Mouse (Mus musculus) neural tube, embryonic 12.5 days (tissue): Measurements from ENCODE around the gene Epb42. TPM values are rescaled to one million over a fixed set of nuclear protein-coding genes. Genes with fewer than 3 reads are reported as not detected.

Experiments
- ATAC-seq: fragments of 200-750 bp; cut with Nextera tagmentation; 2 replicates; pipeline ENCODE4 v1.8.0; 2017; ENCODE audit warnings: low read depth, mild to moderate bottlenecking, moderate TSS enrichment, moderate library complexity; ENCODE audit not compliant: low FRiP score
- H3K27ac ChIP-seq: fragments of 300-500 bp; sonication (generic); 2 replicates; pipeline ENCODE4 v1.5.1; 2016
- H3K27me3 ChIP-seq: fragments of 300-500 bp; sonication (generic); replicated peaks from 2 replicates; pipeline ENCODE4 v1.6.1; 2016; ENCODE audit warnings: mild to moderate bottlenecking
- H3K36me3 ChIP-seq: fragments of 300-500 bp; sonication (generic); 2 replicates; pipeline ENCODE4 v1.6.1; 2016; ENCODE audit warnings: mild to moderate bottlenecking
- H3K4me1 ChIP-seq: fragments of 300-500 bp; sonication (generic); 2 replicates; pipeline ENCODE4 v1.6.1; 2016
- H3K4me2 ChIP-seq: fragments of 300-500 bp; sonication (generic); replicated peaks from 2 replicates; pipeline ENCODE4 v1.6.1; 2016; ENCODE audit warnings: mild to moderate bottlenecking
- H3K4me3 ChIP-seq: fragments of 300-500 bp; sonication (generic); 2 replicates; pipeline ENCODE4 v1.5.1; 2016
- H3K9ac ChIP-seq: fragments of 300-500 bp; sonication (generic); 2 replicates; pipeline ENCODE4 v1.6.1; 2016; ENCODE audit warnings: mild to moderate bottlenecking
- H3K9me3 ChIP-seq: fragments of 300-500 bp; sonication (generic); 2 replicates; pipeline ENCODE4 v1.6.1; 2016; ENCODE audit warnings: mild to moderate bottlenecking
- WGBS: fragments of 180-500 bp; shearing (Covaris S2); methylation state at CpG from one replicate; pipeline ENCODE4 v1.1.7; 2016; 5-methylcytosine and 5-hydroxymethylcytosine counted together
- polyA plus RNA-seq: library from polyadenylated mRNA; unstranded; fragments of >200 nt; fragmentation: Nextera tagmentation; extraction: Ambion mirVana; gene quantifications from 2 replicates; pipeline ENCODE4 v1.2.1, GENCODE M21; 2016

The Epb42 gene
- 3.1 and 3.5 TPM in 2 replicates for polyA plus RNA-seq

GRCm38 (mm10) chr2:121036733-121037341 lies at the start of gene Epb42:
Epb42 (minus strand) TSS chr2:121037072.
- Histone ChIP-seq H3K9me3 (no peaks in the 10 kb centered on the region), H3K27ac (no peak within 1 kb of the TSS), H3K27me3 (no peaks in the 10 kb centered on the region), H3K36me3 (no peaks in the 10 kb centered on the region), H3K9ac (no peak within 1 kb of the TSS), H3K4me3 (no peak within 1 kb of the TSS), H3K4me2 (no peak within 1 kb of the TSS), H3K4me1 (no peaks in the 10 kb centered on the region)
- ATAC-seq: no peak
- WGBS: 73% methylated on average over 5 of the region's 5 CpGs

DNA sequence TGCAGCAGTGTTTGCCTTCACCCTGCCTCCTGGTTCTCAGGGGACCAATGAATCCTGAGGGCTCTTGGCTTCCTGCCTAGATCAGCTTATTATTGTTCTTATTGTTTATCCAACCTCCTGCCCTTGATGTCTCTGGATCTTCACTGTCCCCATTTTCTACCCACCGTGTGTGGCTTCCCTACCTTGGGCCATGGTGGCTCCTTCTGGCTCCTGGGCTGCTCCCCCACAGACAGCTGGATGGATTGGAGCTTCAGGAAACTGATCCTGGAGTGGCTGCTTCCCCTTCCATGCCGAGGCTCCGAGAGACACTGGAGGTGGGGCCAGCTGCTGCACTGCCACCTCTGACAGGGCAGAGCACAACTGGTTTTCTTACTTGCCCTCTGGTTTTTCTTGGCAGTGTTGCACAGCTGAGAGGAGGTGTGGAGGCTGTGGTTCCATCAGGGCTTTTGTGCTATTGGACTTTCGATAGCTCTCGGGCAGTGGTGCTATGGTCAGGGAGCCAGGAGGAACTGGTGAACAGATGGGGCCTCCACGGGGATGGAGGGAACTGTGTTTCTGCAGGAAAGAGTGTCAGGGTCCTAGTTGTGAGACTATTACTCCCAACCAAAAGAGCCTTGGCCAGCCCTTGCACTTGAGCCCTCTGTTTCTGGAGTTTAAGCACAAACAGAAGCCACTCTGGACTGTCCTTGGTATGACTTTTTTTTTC lies 48.8 kb upstream of the Epb42 start, which contains the start of gene Tgm5:
Tgm5 (minus strand) TSS at position 362 of the 706 bp plus-strand sequence.
- Histone ChIP-seq H3K9me3 (no peaks in the 10 kb centered on the region), H3K4me1 (no peaks in the 10 kb centered on the region), H3K27me3 (no peaks in the 10 kb centered on the region), H3K4me2 (no peak within 1 kb of the TSS), H3K9ac (no peak within 1 kb of the TSS), H3K4me3 (no peak within 1 kb of the TSS), H3K27ac (no peak within 1 kb of the TSS), H3K36me3 (no peaks in the 10 kb centered on the region)
- no peak for ATAC-seq
- 58% methylated on average over 6 of the region's 6 CpGs for WGBS

DNA sequence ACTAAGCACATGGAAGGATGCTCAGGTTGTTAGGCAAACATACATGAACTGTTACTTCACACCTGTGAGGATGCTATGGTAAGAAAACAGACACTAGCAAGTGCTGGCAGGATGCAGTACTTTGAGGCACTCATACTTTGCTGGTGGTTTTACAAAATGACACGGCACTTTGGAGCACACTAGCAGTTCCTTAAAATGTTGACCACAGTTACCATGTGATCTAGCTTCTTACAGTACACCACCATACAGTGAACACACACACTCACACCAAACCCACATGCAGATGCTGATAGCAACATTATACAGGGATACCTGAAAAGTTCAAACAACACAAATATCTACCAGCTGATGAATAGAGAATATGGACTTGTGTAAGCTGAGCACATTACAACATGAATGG lies 45.8 kb upstream of the Epb42 start:
- H3K4me2 ChIP-seq: no peak overlapping the region
- H3K9ac ChIP-seq: no peak overlapping the region
- no peaks in the 10 kb centered on the region for H3K36me3 ChIP-seq
- no peaks in the 10 kb centered on the region for H3K9me3 ChIP-seq
- 83% methylated on average over 1 of the region's 1 CpGs for WGBS
- no peak overlapping the region for H3K27ac ChIP-seq
- no peak for ATAC-seq
- no peaks in the 10 kb centered on the region for H3K4me1 ChIP-seq
- no peak overlapping the region for H3K4me3 ChIP-seq
- H3K27me3 ChIP-seq: no peaks in the 10 kb centered on the region

- no peak overlapping the region for H3K4me2 ChIP-seq
- H3K27me3 ChIP-seq: no peaks in the 10 kb centered on the region
- H3K9ac ChIP-seq: no peak overlapping the region
- no peaks in the 10 kb centered on the region for H3K4me1 ChIP-seq
- 82% methylated on average over 7 of the region's 7 CpGs for WGBS
- H3K27ac ChIP-seq: no peak overlapping the region
- H3K9me3 ChIP-seq: no peaks in the 10 kb centered on the region
- no peak overlapping the region for H3K4me3 ChIP-seq
- ATAC-seq: no peak
- no peaks in the 10 kb centered on the region for H3K36me3 ChIP-seq
These were observed 37.9 kb upstream of the Epb42 start for GRCm38 (mm10) chr2:121074747-121075146.

DNA sequence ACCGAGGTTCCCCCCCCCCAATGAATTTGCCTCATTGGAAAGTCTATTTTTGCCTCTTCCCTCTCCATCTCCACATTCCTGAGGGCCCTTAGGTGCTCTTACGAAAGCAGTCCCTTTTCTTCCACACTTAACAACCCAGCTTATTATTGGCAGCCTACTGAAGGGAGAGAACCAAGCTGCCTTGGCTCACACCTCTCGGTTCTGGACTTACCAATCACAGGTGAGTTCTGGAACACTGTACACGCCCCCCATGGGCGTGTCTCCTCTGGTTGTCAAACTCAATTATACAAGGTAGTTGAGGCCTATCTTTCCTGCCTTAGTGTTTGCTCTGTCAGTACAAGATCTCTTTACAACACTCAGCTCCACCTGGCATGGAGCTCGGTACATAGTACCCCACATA lies 35.0 kb upstream of the Epb42 start:
- H3K36me3 ChIP-seq: no peaks in the 10 kb centered on the region
- no peak overlapping the region for H3K27ac ChIP-seq
- no peaks in the 10 kb centered on the region for H3K27me3 ChIP-seq
- H3K9me3 ChIP-seq: no peaks in the 10 kb centered on the region
- H3K4me2 ChIP-seq: no peak overlapping the region
- WGBS: 81% methylated on average over 6 of the region's 6 CpGs
- no peak overlapping the region for H3K4me3 ChIP-seq
- no peaks in the 10 kb centered on the region for H3K4me1 ChIP-seq
- ATAC-seq: no peak
- H3K9ac ChIP-seq: no peak overlapping the region

GRCm38 (mm10) chr2:121069506-121069905 lies 32.6 kb upstream of the Epb42 start:
- Histone ChIP-seq H3K9ac (no peak overlapping the region), H3K4me2 (no peak overlapping the region), H3K4me3 (no peak overlapping the region), H3K4me1 (no peaks in the 10 kb centered on the region), H3K27ac (no peak overlapping the region), H3K36me3 (no peaks in the 10 kb centered on the region), H3K27me3 (no peaks in the 10 kb centered on the region), H3K9me3 (no peaks in the 10 kb centered on the region)
- WGBS: 65% methylated on average over 6 of the region's 6 CpGs
- no peak for ATAC-seq

DNA sequence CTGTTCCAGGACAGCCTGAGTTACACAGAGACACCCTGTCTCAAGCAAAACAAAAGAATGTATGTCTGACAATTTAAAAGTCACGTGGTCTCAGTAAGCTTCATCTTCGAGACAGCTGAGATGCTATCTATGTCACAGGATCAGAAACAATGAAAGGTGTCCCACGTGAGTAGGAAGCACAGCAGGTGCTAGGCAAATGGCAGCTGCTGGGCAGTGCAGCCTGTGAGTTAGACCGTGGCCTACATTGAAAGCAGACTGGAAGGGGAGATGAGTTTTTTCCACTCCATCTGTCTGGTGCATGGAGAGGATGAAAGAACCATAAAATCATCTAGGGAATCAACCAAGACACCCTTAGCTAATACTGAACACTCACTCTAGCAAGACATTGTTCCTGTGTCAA lies 30.2 kb upstream of the Epb42 start:
- WGBS: 61% methylated on average over 4 of the region's 4 CpGs
- H3K4me3 ChIP-seq: no peak overlapping the region
- no peak for ATAC-seq
- H3K36me3 ChIP-seq: no peaks in the 10 kb centered on the region
- H3K9me3 ChIP-seq: no peaks in the 10 kb centered on the region
- H3K27me3 ChIP-seq: no peaks in the 10 kb centered on the region
- no peaks in the 10 kb centered on the region for H3K4me1 ChIP-seq
- H3K27ac ChIP-seq: no peak overlapping the region
- H3K9ac ChIP-seq: no peak overlapping the region
- no peak overlapping the region for H3K4me2 ChIP-seq

GRCm38 (mm10) chr2:121061315-121061714 lies 24.4 kb upstream of the Epb42 start:
- no peak overlapping the region for H3K4me3 ChIP-seq
- H3K4me2 ChIP-seq: no peak overlapping the region
- WGBS: 64% methylated on average over 2 of the region's 2 CpGs
- H3K27ac ChIP-seq: no peak overlapping the region
- no peak overlapping the region for H3K9ac ChIP-seq
- no peaks in the 10 kb centered on the region for H3K9me3 ChIP-seq
- ATAC-seq: no peak
- H3K27me3 ChIP-seq: no peaks in the 10 kb centered on the region
- no peaks in the 10 kb centered on the region for H3K4me1 ChIP-seq
- H3K36me3 ChIP-seq: no peaks in the 10 kb centered on the region

GRCm38 (mm10) chr2:121057997-121058396 lies 21.1 kb upstream of the Epb42 start:
- Histone ChIP-seq H3K9me3 (no peaks in the 10 kb centered on the region), H3K4me2 (no peak overlapping the region), H3K4me1 (no peaks in the 10 kb centered on the region), H3K27me3 (no peaks in the 10 kb centered on the region), H3K4me3 (no peak overlapping the region), H3K9ac (no peak overlapping the region), H3K27ac (no peak overlapping the region), H3K36me3 (no peaks in the 10 kb centered on the region)
- WGBS: 76% methylated on average over 6 of the region's 6 CpGs
- ATAC-seq: no peak

DNA sequence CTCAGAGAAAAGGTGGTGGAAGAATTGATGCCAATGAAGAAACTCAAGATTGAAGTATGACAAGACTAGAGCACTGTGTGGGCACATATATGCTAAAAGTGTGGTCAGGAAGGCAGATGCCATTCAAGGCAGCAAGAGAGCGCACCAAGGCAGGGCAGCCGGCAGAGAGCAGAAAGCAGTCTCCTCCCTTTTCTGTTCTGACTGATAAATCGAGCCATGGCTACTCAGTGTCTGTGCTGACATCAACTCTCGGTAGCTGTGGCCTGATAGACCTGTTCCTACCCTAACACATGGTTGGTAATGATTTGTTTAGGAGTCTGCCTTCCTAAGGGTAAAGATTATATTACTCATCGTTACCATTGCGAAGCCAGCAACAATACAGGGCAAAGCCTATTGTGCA lies 19.0 kb upstream of the Epb42 start:
- H3K4me3 ChIP-seq: no peak overlapping the region
- H3K36me3 ChIP-seq: no peaks in the 10 kb centered on the region
- WGBS: 89% methylated on average over 6 of the region's 6 CpGs
- no peak overlapping the region for H3K27ac ChIP-seq
- H3K9me3 ChIP-seq: no peaks in the 10 kb centered on the region
- no peaks in the 10 kb centered on the region for H3K4me1 ChIP-seq
- no peak overlapping the region for H3K4me2 ChIP-seq
- H3K27me3 ChIP-seq: no peaks in the 10 kb centered on the region
- no peak overlapping the region for H3K9ac ChIP-seq
- ATAC-seq: no peak

DNA sequence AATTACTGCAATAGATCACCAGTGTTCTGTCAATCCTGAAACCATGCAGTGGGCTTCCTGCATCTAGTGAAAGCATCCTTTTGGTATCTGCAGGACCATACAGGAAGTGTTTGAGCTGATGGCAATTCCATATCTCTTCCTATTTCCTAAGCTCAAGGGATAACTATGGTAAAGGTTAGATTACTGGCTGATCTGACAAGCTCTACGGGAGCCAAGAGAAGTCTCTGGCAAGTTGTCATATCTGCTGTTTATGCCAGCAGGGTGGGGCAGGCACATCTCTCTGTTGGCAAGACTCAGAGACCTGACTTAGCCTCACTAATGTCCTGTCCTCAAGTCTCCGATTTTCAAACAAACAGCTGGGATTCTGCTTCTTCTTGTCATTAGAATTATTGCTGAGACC lies 17.2 kb upstream of the Epb42 start:
- no peak overlapping the region for H3K4me3 ChIP-seq
- ATAC-seq: no peak
- no peaks in the 10 kb centered on the region for H3K9me3 ChIP-seq
- no peak overlapping the region for H3K27ac ChIP-seq
- H3K27me3 ChIP-seq: no peaks in the 10 kb centered on the region
- H3K4me1 ChIP-seq: no peaks in the 10 kb centered on the region
- H3K4me2 ChIP-seq: no peak overlapping the region
- 86% methylated on average over 2 of the region's 2 CpGs for WGBS
- H3K9ac ChIP-seq: no peak overlapping the region
- H3K36me3 ChIP-seq: no peaks in the 10 kb centered on the region

DNA sequence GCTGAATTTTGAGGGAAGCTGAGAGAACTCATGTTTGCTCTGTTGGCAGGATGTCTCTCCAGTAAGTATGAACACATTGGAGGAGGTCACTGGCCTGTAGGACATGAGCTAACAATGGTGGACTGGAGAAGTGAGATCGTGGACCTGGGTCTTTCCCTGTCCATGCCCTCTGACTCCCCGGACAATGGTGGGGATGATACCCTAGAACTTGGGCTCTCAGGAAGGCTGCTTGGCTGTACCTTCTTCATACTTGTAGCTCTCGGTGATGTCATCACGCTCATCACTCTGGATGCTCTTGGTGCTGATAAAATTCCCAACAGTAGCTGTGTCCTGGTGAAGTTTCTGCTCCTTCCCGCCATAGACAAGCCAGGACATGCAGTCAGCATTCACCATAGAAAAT lies 15.3 kb upstream of the Epb42 start:
- WGBS: 92% methylated on average over 5 of the region's 5 CpGs
- no peak overlapping the region for H3K9ac ChIP-seq
- no peaks in the 10 kb centered on the region for H3K9me3 ChIP-seq
- H3K4me1 ChIP-seq: no peaks in the 10 kb centered on the region
- no peak overlapping the region for H3K27ac ChIP-seq
- no peaks in the 10 kb centered on the region for H3K27me3 ChIP-seq
- no peak for ATAC-seq
- no peak overlapping the region for H3K4me3 ChIP-seq
- H3K4me2 ChIP-seq: no peak overlapping the region
- no peaks in the 10 kb centered on the region for H3K36me3 ChIP-seq

- ATAC-seq: no peak
- WGBS: 78% methylated on average over 4 of the region's 4 CpGs
These were observed 8.8 kb upstream of the Epb42 start for GRCm38 (mm10) chr2:121045653-121046052.

More at GRCm38 (mm10) chr2:121045653-121046052, 8.8 kb upstream of the Epb42 start:
- Histone ChIP-seq H3K36me3 (no peaks in the 10 kb centered on the region), H3K4me2 (no peak overlapping the region), H3K4me3 (no peak overlapping the region), H3K4me1 (no peaks in the 10 kb centered on the region), H3K27ac (no peak overlapping the region), H3K9ac (no peak overlapping the region), H3K9me3 (no peaks in the 10 kb centered on the region), H3K27me3 (no peaks in the 10 kb centered on the region)
